Mouse (Mus musculus) limb, embryonic 14.5 days (tissue): ENCODE results near the gene Six5. TPM values are rescaled to one million over a fixed set of nuclear protein-coding genes. Genes with fewer than 3 reads are reported as not detected.

Source experiments
- ATAC-seq: fragments of 200-750 bp; cut with Nextera tagmentation; 2 replicates; pipeline ENCODE4 v1.8.0; 2017; ENCODE audit warnings: low read depth, moderate number of reproducible peaks, moderate TSS enrichment; ENCODE audit not compliant: low FRiP score
- DNase-seq: peaks from one replicate; pipeline ENCODE4 v3.0.0-alpha.2; 2015; ENCODE audit warnings: low spot score
- H3K27ac ChIP-seq: fragments of 300-500 bp; sonication (generic); replicated peaks from 2 replicates; pipeline ENCODE4 v1.5.1; 2014; ENCODE audit warnings: low read depth, mild to moderate bottlenecking, low read length, moderate library complexity, mixed read lengths
- H3K27me3 ChIP-seq: fragments of 300-500 bp; sonication (generic); 2 replicates; pipeline ENCODE4 v1.6.1; 2014; ENCODE audit warnings: low read length, mixed read lengths; ENCODE audit not compliant: control insufficient read depth, insufficient read depth
- H3K36me3 ChIP-seq: fragments of 300-500 bp; sonication (generic); 2 replicates; pipeline ENCODE4 v1.6.1; 2014; ENCODE audit warnings: mild to moderate bottlenecking, low read length, moderate library complexity, mixed read lengths; ENCODE audit not compliant: control insufficient read depth, insufficient read depth
- H3K4me1 ChIP-seq: fragments of 300-500 bp; sonication (generic); 2 replicates; pipeline ENCODE4 v1.6.1; 2014; ENCODE audit warnings: antibody characterized with exemption, low read length, mixed read lengths; ENCODE audit not compliant: control insufficient read depth, insufficient read depth
- H3K4me2 ChIP-seq: fragments of 300-500 bp; sonication (generic); replicated peaks from 2 replicates; pipeline ENCODE4 v1.6.1; 2014; ENCODE audit warnings: low read depth, mild to moderate bottlenecking, low read length, moderate library complexity; ENCODE audit not compliant: severe bottlenecking
- H3K4me3 ChIP-seq: fragments of 300-500 bp; sonication (generic); replicated peaks from 2 replicates; pipeline ENCODE4 v1.5.1; 2014; ENCODE audit warnings: low read length
- H3K9ac ChIP-seq: fragments of 300-500 bp; sonication (generic); 2 replicates; pipeline ENCODE4 v1.6.1; 2014; ENCODE audit warnings: mild to moderate bottlenecking, low read depth, low read length, moderate library complexity; ENCODE audit not compliant: severe bottlenecking
- H3K9me3 ChIP-seq: fragments of 300-500 bp; sonication (generic); 2 replicates; pipeline ENCODE4 v1.6.1; 2016; ENCODE audit warnings: low read length; ENCODE audit not compliant: control insufficient read depth
- POLR2A ChIP-seq: fragments of 200-500 bp; IDR thresholded peaks from 2 replicates; pipeline ENCODE4 v1.8.0; 2012; ENCODE audit warnings: inconsistent platforms, mild to moderate bottlenecking, moderate library complexity, borderline replicate concordance; ENCODE audit not compliant: insufficient read depth, insufficient read length; ENCODE audit errors: extremely low read depth
- whole genome bisulfite sequencing: fragments of 180-500 bp; shearing (Covaris S2); extraction: QIAGEN DNeasy Blood & Tissue Kit; methylation state at CpG from one replicate; pipeline ENCODE4 v1.1.7; 2014; 5-methylcytosine and 5-hydroxymethylcytosine counted together
- polyA plus RNA-seq, 2 experiments: library from polyadenylated mRNA; depleted of rRNA in 1 of 2; stranded (reverse) in 1 of 2; unstranded in 1 of 2; fragments of >200 nt; fragmentation: Nextera tagmentation in 1 of 2; extraction: Ambion mirVana in 1 of 2; gene quantifications; 2 replicates each; pipeline versions ENCODE4 v1.2.1 to v1.2.3; 2012 to 2014

Six5 gene
- polyA plus RNA-seq, 2 experiments, result 19.1 to 103 TPM

DNA sequence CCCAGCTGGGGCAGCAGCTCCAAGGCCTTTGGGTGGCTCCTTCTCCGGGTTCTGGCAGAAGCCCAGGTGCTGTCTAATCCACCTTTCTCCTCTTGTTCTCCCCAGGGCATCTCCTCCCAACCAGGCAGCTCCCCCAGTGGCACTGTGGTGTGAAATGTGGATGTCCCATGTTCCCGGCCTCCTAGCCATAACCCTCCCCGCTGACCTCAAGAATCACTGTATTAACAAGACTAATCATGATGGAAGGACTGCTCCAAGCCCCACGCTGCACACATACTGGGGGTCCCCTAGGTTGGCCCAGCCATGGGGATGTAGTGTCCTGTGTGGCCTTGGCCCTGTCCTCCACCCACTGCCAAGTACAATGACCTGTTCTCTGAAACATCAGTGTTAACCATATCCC, 12.2 kb upstream of the Six5 start:
- Histone ChIP-seq H3K9ac (no peak overlapping the region), H3K9me3 (no peaks in the 10 kb centered on the region), H3K36me3 (peaks cover 61% of the 10 kb centered on the region), H3K4me2 (no peak overlapping the region), H3K4me3 (no peak overlapping the region), H3K27me3 (no peaks in the 10 kb centered on the region), H3K4me1 (peaks cover 32% of the 10 kb centered on the region), H3K27ac (no peak overlapping the region)
- ATAC-seq (no peak), DNase-seq (no peak)
- TF ChIP-seq POLR2A, result no peak
- WGBS, result 84% methylated on average over 4 of the region's 4 CpGs

DNA sequence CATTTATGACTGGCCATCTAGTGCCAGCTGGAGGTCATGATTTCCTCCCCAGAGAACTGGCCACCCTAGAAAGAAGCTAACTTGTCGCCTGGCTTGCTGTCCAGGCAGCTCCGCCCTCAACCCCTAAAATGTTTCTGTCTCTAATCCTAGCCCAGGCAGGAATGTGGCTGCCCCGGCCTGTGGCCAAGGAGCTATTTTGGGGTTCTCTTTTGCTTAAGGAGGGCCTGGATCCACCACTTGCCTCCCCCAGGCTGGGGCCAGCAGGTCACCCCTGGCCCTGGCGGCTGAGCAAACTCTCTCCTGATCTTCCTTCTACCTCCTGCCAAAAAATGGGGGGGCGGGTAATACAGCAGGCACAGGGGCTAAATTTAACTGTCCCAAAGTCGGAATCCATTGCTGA, 11.3 kb upstream of the Six5 start:
- Histone ChIP-seq H3K4me1 (peaks cover 26% of the 10 kb centered on the region), H3K9ac (peak overlapping the region; percentile 12; the same call in 1 of the 2 replicates), H3K9me3 (no peaks in the 10 kb centered on the region), H3K36me3 (peaks cover 69% of the 10 kb centered on the region), H3K27ac (0 out of 2 replicates have a peak overlapping the region, but pooled peaks have one; percentile 5), H3K4me2 (peak overlapping the region; percentile 27), H3K27me3 (no peaks in the 10 kb centered on the region), H3K4me3 (no peak overlapping the region)
- ATAC-seq (no peak), DNase-seq (no peak)
- no peak for TF ChIP-seq POLR2A
- WGBS, result 55% methylated on average over 5 of the region's 6 CpGs

DNA sequence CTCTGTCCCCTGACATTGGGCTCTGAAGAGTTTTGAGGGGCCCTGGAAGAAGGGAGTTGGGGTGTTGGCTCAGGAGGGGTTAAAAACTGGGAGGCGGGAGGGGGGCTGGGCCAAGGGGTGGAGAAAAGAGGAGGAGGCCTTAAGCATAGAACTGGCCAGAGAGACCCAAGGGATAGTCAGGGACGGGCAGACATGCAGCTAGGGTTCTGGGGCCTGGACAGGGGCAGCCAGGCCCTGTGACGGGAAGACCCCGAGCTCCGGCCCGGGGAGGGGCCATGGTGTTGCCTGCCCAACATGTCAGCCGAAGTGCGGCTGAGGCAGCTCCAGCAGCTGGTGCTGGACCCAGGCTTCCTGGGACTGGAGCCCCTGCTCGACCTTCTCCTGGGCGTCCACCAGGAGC, 10.7 kb upstream of the Six5 start, which contains the start of gene Dmpk:
Dmpk (plus strand) TSS at position 149 of the 400 bp plus-strand sequence.
- peak within 1 kb of the TSS; percentile 19 for H3K4me3 ChIP-seq
- WGBS, result 52% methylated on average over 10 of the region's 10 CpGs
- peaks cover 26% of the 10 kb centered on the region for H3K4me1 ChIP-seq
- H3K9me3 ChIP-seq, result no peaks in the 10 kb centered on the region
- H3K9ac ChIP-seq, result peak within 1 kb of the TSS; percentile 34; the same call in 1 of the 2 replicates
- DNase-seq (no peak), ATAC-seq (peak; percentile 34)
- H3K36me3 ChIP-seq, result peaks cover 64% of the 10 kb centered on the region
- peak within 1 kb of the TSS; percentile 27 for H3K4me2 ChIP-seq
- no peak for TF ChIP-seq POLR2A
- no peaks in the 10 kb centered on the region for H3K27me3 ChIP-seq
- peak within 1 kb of the TSS; percentile 5; the same call in 1 of the 2 replicates for H3K27ac ChIP-seq

DNA sequence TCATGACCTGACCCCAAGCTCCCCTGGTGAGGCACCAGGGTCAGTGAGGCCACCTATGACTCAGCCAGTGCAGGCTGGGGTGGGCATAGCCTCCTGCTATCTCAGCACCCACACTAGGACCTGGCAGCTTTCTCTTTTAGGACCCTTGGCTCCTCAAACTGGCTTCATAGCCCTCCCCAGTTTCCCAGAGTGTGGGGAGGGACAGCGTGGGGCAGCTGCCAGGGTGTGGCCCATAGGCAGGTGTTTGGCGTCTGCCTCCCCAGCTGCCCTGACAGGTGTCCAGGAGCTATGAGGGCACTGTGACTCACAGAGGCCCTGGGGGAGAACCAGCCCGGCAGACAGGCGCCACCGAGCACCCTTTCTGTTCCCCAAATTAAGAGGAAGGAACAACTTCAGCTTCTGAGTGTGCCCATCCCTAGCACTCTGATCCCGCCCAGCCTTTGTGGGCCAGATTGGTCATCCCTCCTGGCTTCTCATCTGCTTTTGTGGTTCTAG, 10.1 kb upstream of the Six5 start:
- no peak for TF ChIP-seq POLR2A
- ATAC-seq, result peak; percentile 17
- WGBS, result 57% methylated on average over 6 of the region's 6 CpGs
- Histone ChIP-seq H3K4me1 (peaks cover 26% of the 10 kb centered on the region), H3K4me2 (peak overlapping the region; percentile 27), H3K9me3 (no peaks in the 10 kb centered on the region), H3K36me3 (peaks cover 63% of the 10 kb centered on the region), H3K4me3 (peak overlapping the region; percentile 19), H3K27ac (no peak overlapping the region; the same call in 1 of the 2 replicates), H3K9ac (peak overlapping the region; percentile 34; the same call in 1 of the 2 replicates), H3K27me3 (no peaks in the 10 kb centered on the region)
- no peak for DNase-seq

- H3K4me3 ChIP-seq, result peak overlapping the region; percentile 0; the same call in 1 of the 2 replicates
- no peaks in the 10 kb centered on the region for H3K9me3 ChIP-seq
- ATAC-seq, result no peak
- H3K27me3 ChIP-seq, result no peaks in the 10 kb centered on the region
- no peak overlapping the region for H3K27ac ChIP-seq
- peaks cover 26% of the 10 kb centered on the region for H3K4me1 ChIP-seq
- peak overlapping the region; percentile 27; the same call in 1 of the 2 replicates for H3K4me2 ChIP-seq
- H3K9ac ChIP-seq, result peak overlapping the region; percentile 34
- no peak for DNase-seq
- 25% methylated on average over 9 of the region's 9 CpGs for WGBS
- peaks cover 57% of the 10 kb centered on the region for H3K36me3 ChIP-seq
- no peak for TF ChIP-seq POLR2A
Observed at GRCm38 (mm10) chr7:19084921-19085473, 9.4 kb upstream of the Six5 start.

GRCm38 (mm10) chr7:19085495-19085894, 8.9 kb upstream of the Six5 start:
- DNase-seq (no peak), ATAC-seq (no peak)
- TF ChIP-seq POLR2A, result no peak
- Histone ChIP-seq H3K4me2 (peak overlapping the region; percentile 27), H3K4me1 (peaks cover 26% of the 10 kb centered on the region), H3K9ac (peak overlapping the region; percentile 34; the same call in 1 of the 2 replicates), H3K36me3 (peaks cover 57% of the 10 kb centered on the region), H3K27me3 (no peaks in the 10 kb centered on the region), H3K27ac (no peak overlapping the region), H3K4me3 (peak overlapping the region; percentile 0; the same call in 1 of the 2 replicates), H3K9me3 (no peaks in the 10 kb centered on the region)
- 9% methylated on average over 6 of the region's 6 CpGs for whole genome bisulfite sequencing
